Mouse (Mus musculus) embryonic facial prominence, embryonic 12.5 days (tissue): ENCODE data around the gene Fcgrt. TPM values are rescaled to one million over a fixed set of nuclear protein-coding genes. Genes with fewer than 3 reads are reported as not detected.

Experiments
- ATAC-seq: fragments of 200-750 bp; cut with Nextera tagmentation; 2 replicates; pipeline ENCODE4 v1.8.0; 2017; ENCODE audit not compliant: insufficient number of reproducible peaks, insufficient read depth, low FRiP score, low TSS enrichment
- H3K27ac ChIP-seq: fragments of 300-500 bp; sonication (generic); 2 replicates; pipeline ENCODE4 v1.5.1; 2016; ENCODE audit warnings: mild to moderate bottlenecking
- H3K27me3 ChIP-seq: fragments of 300-500 bp; sonication (generic); 2 replicates; pipeline ENCODE4 v1.6.1; 2016; ENCODE audit warnings: mild to moderate bottlenecking, moderate library complexity
- H3K36me3 ChIP-seq: fragments of 300-500 bp; sonication (generic); 2 replicates; pipeline ENCODE4 v1.6.1; 2016; ENCODE audit warnings: mild to moderate bottlenecking
- H3K4me1 ChIP-seq: fragments of 300-500 bp; sonication (generic); 2 replicates; pipeline ENCODE4 v1.6.1; 2016
- H3K4me2 ChIP-seq: fragments of 300-500 bp; sonication (generic); replicated peaks from 2 replicates; pipeline ENCODE4 v1.6.1; 2016; ENCODE audit warnings: mild to moderate bottlenecking, moderate library complexity
- H3K4me3 ChIP-seq: fragments of 300-500 bp; sonication (generic); 2 replicates; pipeline ENCODE4 v1.5.1; 2016; ENCODE audit warnings: mild to moderate bottlenecking
- H3K9ac ChIP-seq: fragments of 300-500 bp; sonication (generic); 2 replicates; pipeline ENCODE4 v1.6.1; 2016; ENCODE audit warnings: mild to moderate bottlenecking, moderate library complexity
- H3K9me3 ChIP-seq: fragments of 300-500 bp; sonication (generic); 2 replicates; pipeline ENCODE4 v1.6.1; 2016; ENCODE audit warnings: mild to moderate bottlenecking, moderate library complexity
- whole genome bisulfite sequencing: fragments of 180-500 bp; shearing (Covaris S2); methylation state at CpG from one replicate; pipeline ENCODE4 v1.1.7; 2016; 5-methylcytosine and 5-hydroxymethylcytosine counted together
- microRNA counts: library from miRNA; unstranded; fragments of <30 nt; microRNA quantifications from one replicate; lab custom pipeline; 2017
- microRNA-seq: library from miRNA; unstranded; fragments of <30 nt; microRNA quantifications from one replicate; pipeline ENCODE4, GENCODE M21; 2017
- polyA plus RNA-seq: library from polyadenylated mRNA; unstranded; fragments of >200 nt; fragmentation: Nextera tagmentation; extraction: Ambion mirVana; gene quantifications from 2 replicates; pipeline ENCODE4 v1.2.1, GENCODE M21; 2016

Fcgrt gene
- polyA plus RNA-seq, 1 experiment from 2014 or later: 26.0 TPM

- Histone ChIP-seq H3K4me3 (no peak overlapping the region), H3K4me1 (peaks cover 25% of the 10 kb centered on the region; the same call in 1 of the 2 replicates), H3K27me3 (no peaks in the 10 kb centered on the region), H3K4me2 (no peak overlapping the region), H3K9ac (no peak overlapping the region), H3K27ac (no peak overlapping the region), H3K9me3 (no peaks in the 10 kb centered on the region), H3K36me3 (peaks cover 66% of the 10 kb centered on the region)
- ATAC-seq: no peak
- 95% methylated on average over 23 of the region's 23 CpGs for WGBS
Observed at GRCm38 (mm10) chr7:45048923-45049657, 54.6 kb downstream of the Fcgrt start.

GRCm38 (mm10) chr7:45048001-45048890, 55.4 kb downstream of the Fcgrt start:
- 91% methylated on average over 38 of the region's 38 CpGs for WGBS
- no peak for ATAC-seq
- no peak overlapping the region for H3K27ac ChIP-seq
- H3K4me3 ChIP-seq: no peak overlapping the region
- peaks cover 25% of the 10 kb centered on the region; the same call in 1 of the 2 replicates for H3K4me1 ChIP-seq
- H3K27me3 ChIP-seq: no peaks in the 10 kb centered on the region
- no peak overlapping the region for H3K9ac ChIP-seq
- H3K9me3 ChIP-seq: no peaks in the 10 kb centered on the region
- H3K4me2 ChIP-seq: no peak overlapping the region
- H3K36me3 ChIP-seq: peaks cover 74% of the 10 kb centered on the region

- Histone ChIP-seq H3K9me3 (no peaks in the 10 kb centered on the region), H3K4me2 (no peak overlapping the region), H3K9ac (no peak overlapping the region), H3K4me1 (peaks cover 25% of the 10 kb centered on the region; the same call in 1 of the 2 replicates), H3K36me3 (peaks cover 81% of the 10 kb centered on the region), H3K4me3 (no peak overlapping the region), H3K27me3 (no peaks in the 10 kb centered on the region), H3K27ac (no peak overlapping the region)
- ATAC-seq: no peak
- 96% methylated on average over 14 of the region's 14 CpGs for WGBS
Observed at GRCm38 (mm10) chr7:45047491-45047890, 56.2 kb downstream of the Fcgrt start.

GRCm38 (mm10) chr7:45046853-45047350, 56.7 kb downstream of the Fcgrt start:
- Histone ChIP-seq H3K9me3 (no peaks in the 10 kb centered on the region), H3K27ac (no peak overlapping the region), H3K36me3 (peaks cover 87% of the 10 kb centered on the region), H3K27me3 (no peaks in the 10 kb centered on the region), H3K4me2 (no peak overlapping the region), H3K9ac (no peak overlapping the region), H3K4me3 (no peak overlapping the region), H3K4me1 (peaks cover 22% of the 10 kb centered on the region; the same call in 1 of the 2 replicates)
- no peak for ATAC-seq
- 94% methylated on average over 26 of the region's 26 CpGs for WGBS

- no peaks in the 10 kb centered on the region for H3K9me3 ChIP-seq
- H3K9ac ChIP-seq: no peak overlapping the region
- no peak for ATAC-seq
- H3K27ac ChIP-seq: no peak overlapping the region
- H3K4me1 ChIP-seq: peaks cover 11% of the 10 kb centered on the region; the same call in 1 of the 2 replicates
- H3K4me2 ChIP-seq: no peak overlapping the region
- peaks cover 99% of the 10 kb centered on the region for H3K36me3 ChIP-seq
- H3K4me3 ChIP-seq: no peak overlapping the region
- WGBS: 91% methylated on average over 22 of the region's 22 CpGs
- H3K27me3 ChIP-seq: no peaks in the 10 kb centered on the region
Observed at GRCm38 (mm10) chr7:45045741-45046140, 57.9 kb downstream of the Fcgrt start.

GRCm38 (mm10) chr7:45043307-45043706, 60.3 kb downstream of the Fcgrt start:
- WGBS: 98% methylated on average over 14 of the region's 14 CpGs
- H3K36me3 ChIP-seq: peaks cover 98% of the 10 kb centered on the region

More at GRCm38 (mm10) chr7:45043307-45043706, 60.3 kb downstream of the Fcgrt start:
- H3K9me3 ChIP-seq: no peaks in the 10 kb centered on the region
- no peak overlapping the region for H3K9ac ChIP-seq
- H3K27ac ChIP-seq: no peak overlapping the region
- no peaks in the 10 kb centered on the region for H3K27me3 ChIP-seq
- ATAC-seq: no peak
- H3K4me1 ChIP-seq: peaks cover 5% of the 10 kb centered on the region; the same call in 1 of the 2 replicates
- no peak overlapping the region for H3K4me3 ChIP-seq
- H3K4me2 ChIP-seq: no peak overlapping the region

MicroRNAs encoded within 50 kb of the gene (microRNA counts, 519-probe panel; counts per million panel counts)
- 460 counts per million, percentile 65 among the panel's probes with 10 or more counts for microRNA mmu-miR-150 (lab: Ali Mortazavi, UCI)

Small RNAs within 50 kb of the gene (microRNA-seq; reads per million reads assigned to microRNA genes)
- gene Mir150 (10.9 reads per million, percentile 27 among the genes with 10 or more reads in this experiment), gene Mir5121 (15.2 reads per million, percentile 31 among the genes with 10 or more reads in this experiment)

Other genes with a start within 250 kb of the Fcgrt start
- gene Pnkp, start 246.7 kb downstream of the Fcgrt start, polyA plus RNA-seq: 29.0 and 30.4 TPM in 2 replicates
- gene Ptov1, start 234.1 kb downstream of the Fcgrt start, polyA plus RNA-seq: 696 and 750 TPM in 2 replicates
- 113 and 123 TPM in 2 replicates for gene Med25, start 211.1 kb downstream of the Fcgrt start, polyA plus RNA-seq
- gene Fuz, start 207.8 kb downstream of the Fcgrt start, polyA plus RNA-seq: 22.4 and 23.3 TPM in 2 replicates
- 76.3 and 84.7 TPM in 2 replicates for gene Ap2a1, start 174.4 kb downstream of the Fcgrt start, polyA plus RNA-seq
- 0.11 and 0.19 TPM in 2 replicates for gene Tsks, start 160.6 kb downstream of the Fcgrt start, polyA plus RNA-seq
- 32.9 and 35.6 TPM in 2 replicates for gene Cpt1c, start 129.0 kb downstream of the Fcgrt start, polyA plus RNA-seq
- gene Prmt1, start 117.3 kb downstream of the Fcgrt start, polyA plus RNA-seq: 660 and 677 TPM in 2 replicates
- 93.3 and 95.7 TPM in 2 replicates for gene Irf3, start 106.2 kb downstream of the Fcgrt start, polyA plus RNA-seq
- 79.9 and 83.5 TPM in 2 replicates for gene Bcl2l12, start 105.1 kb downstream of the Fcgrt start, polyA plus RNA-seq
- 43.8 and 47.7 TPM in 2 replicates for gene Scaf1, start 87.5 kb downstream of the Fcgrt start, polyA plus RNA-seq
- gene Rras, start 85.9 kb downstream of the Fcgrt start, polyA plus RNA-seq: 23.6 and 26.1 TPM in 2 replicates
- 13.7 and 16.8 TPM in 2 replicates for gene Prr12, start 51.0 kb downstream of the Fcgrt start, polyA plus RNA-seq
- gene Nosip, start 41.4 kb downstream of the Fcgrt start, polyA plus RNA-seq: 63.0 and 64.4 TPM in 2 replicates
- gene Prrg2, start 41.2 kb downstream of the Fcgrt start, polyA plus RNA-seq: 23.9 and 25.0 TPM in 2 replicates
- gene Rcn3, start 11.6 kb downstream of the Fcgrt start, polyA plus RNA-seq: 302 and 306 TPM in 2 replicates
- gene Rps11, start 20.6 kb upstream of the Fcgrt start, polyA plus RNA-seq: 1,448 and 1,491 TPM in 2 replicates
- gene Rpl13a, start 24.9 kb upstream of the Fcgrt start, polyA plus RNA-seq: 1,339 and 1,342 TPM in 2 replicates
- 0.22 and 0.27 TPM in 2 replicates for gene Gm45713, start 32.4 kb upstream of the Fcgrt start, polyA plus RNA-seq
- gene Flt3l, start 32.6 kb upstream of the Fcgrt start, polyA plus RNA-seq: 0.67 and 1.1 TPM in 2 replicates
- 90.4 and 93.0 TPM in 2 replicates for gene Pih1d1, start 50.5 kb upstream of the Fcgrt start, polyA plus RNA-seq
- 43.8 and 45.2 TPM in 2 replicates for gene Aldh16a1, start 50.7 kb upstream of the Fcgrt start, polyA plus RNA-seq
- 0.73 and 0.79 TPM in 2 replicates for gene Slc17a7, start 60.1 kb upstream of the Fcgrt start, polyA plus RNA-seq
- 0.39 and 0.56 TPM in 2 replicates for gene Gfy, start 75.7 kb upstream of the Fcgrt start, polyA plus RNA-seq
- gene Pth2, start 77.1 kb upstream of the Fcgrt start, polyA plus RNA-seq: not detected in 2 replicates
- gene Ccdc155, start 101.0 kb upstream of the Fcgrt start, polyA plus RNA-seq: 0.94 and 1.7 TPM in 2 replicates
- 1.4 and 2.3 TPM in 2 replicates for gene Dkkl1, start 108.3 kb upstream of the Fcgrt start, polyA plus RNA-seq
- 277 and 295 TPM in 2 replicates for gene Tead2, start 111.9 kb upstream of the Fcgrt start, polyA plus RNA-seq
- gene Cd37, start 135.3 kb upstream of the Fcgrt start, polyA plus RNA-seq: 2.3 TPM in 2 replicates
- 0.22 TPM in 1 of 2 replicates, not detected in the other for gene Slc6a16, start 137.2 kb upstream of the Fcgrt start, polyA plus RNA-seq
- not detected in 2 replicates for gene Slc6a21, start 173.7 kb upstream of the Fcgrt start, polyA plus RNA-seq
- gene Trpm4, start 229.9 kb upstream of the Fcgrt start, polyA plus RNA-seq: 16.1 and 18.5 TPM in 2 replicates
- gene Hrc, start 231.4 kb upstream of the Fcgrt start, polyA plus RNA-seq: 0.81 and 1.5 TPM in 2 replicates